8 mouse cellular contexts compared by ENCODE assay signal in genomic region chr16:50732082-50733006, GRCm38 (mm10).
DNase-seq lines count a peak whose midpoint lies in the region; ATAC-seq and TF ChIP-seq lines count a peak whose summit lies in the region.

No protein-coding gene starts in this region.

- under 1% methylated on average over 58 of the region's 58 CpGs for WGBS in hindbrain, embryonic 16.5 days

- peak; percentile 97 for ATAC-seq in hindbrain, embryonic 16.5 days
- ATAC-seq in megakaryocyte, adult 5-6 weeks (ENCODE audit: poor library complexity, severe bottlenecking): peak; percentile 78

- H3K4me2 ChIP-seq in hindbrain, embryonic 16.5 days (ENCODE audit: low read length): peak overlapping the region; percentile 93

- no peaks in the 10 kb centered on the region for H3K9me3 ChIP-seq in hindbrain, embryonic 16.5 days (ENCODE audit: control insufficient read depth, low read length)

- H3K4me1 ChIP-seq in hindbrain, embryonic 16.5 days (ENCODE audit: control insufficient read depth, insufficient read depth, low read depth, low read length): peaks cover 4% of the 10 kb centered on the region

- peak overlapping the region; percentile 71 for H3K9ac ChIP-seq in hindbrain, embryonic 16.5 days (ENCODE audit: low read depth, low read length)

- intact Hi-C loops in left cerebral cortex, adult 2 months (cut with DNase I): loop anchor here (1.0 to 2.0 kb wide), 2 partner anchors 203 to 302 kb away; no protein-coding TSS in a partner anchor

- H3K27ac ChIP-seq in hindbrain, embryonic 16.5 days (ENCODE audit: low read depth, low read length): peak overlapping the region; percentile 46
- peak overlapping the region; percentile 72 for H3K27ac ChIP-seq in left cerebral cortex, adult 2 months

- peak overlapping the region; percentile 83 for H3K4me3 ChIP-seq in hindbrain, embryonic 16.5 days (ENCODE audit: low read length)
- peak overlapping the region; percentile 84 for H3K4me3 ChIP-seq in left cerebral cortex, adult 2 months

- H3K36me3 ChIP-seq in hindbrain, embryonic 16.5 days (ENCODE audit: control insufficient read depth, insufficient read depth, low read length): no peaks in the 10 kb centered on the region

- DNase-seq in T-cell, adult 2 months (ENCODE audit: low spot score): peak; percentile 94
- DNase-seq in cerebellum, postnatal 4 days (ENCODE audit: low spot score in 2 of 2): peak; percentile 48 to 71
- peak; percentile 91 for DNase-seq in gastrocnemius, adult 18-20 months (ENCODE audit: low spot score)
- DNase-seq in left cerebral cortex, adult 2 months (ENCODE audit: extremely low spot score in 1 of 2, low spot score in 2 of 2): peak; percentile 85 to 86
- DNase-seq in right cerebral cortex, adult 2 months (ENCODE audit: low spot score in 2 of 2): peak; percentile 84 to 88
- DNase-seq in urinary bladder, postnatal 14 days (ENCODE audit: low spot score): peak; percentile 93

- no peaks in the 10 kb centered on the region for H3K27me3 ChIP-seq in hindbrain, embryonic 16.5 days (replicated peaks; ENCODE audit: control insufficient read depth, insufficient read depth, low read length)

- no peak for TF ChIP-seq CTCF in left cerebral cortex, adult 2 months (IDR thresholded peaks at IDR 0.05)

Comparison
In these comparisons a context has a peak if more than half of its experiments do, and no peak if none do; other contexts are left out.
1. Peak in every context shown above with its lines: DNase-seq, ATAC-seq, H3K4me3 ChIP-seq and H3K27ac ChIP-seq.